Mouse (Mus musculus) hindbrain, postnatal 0 days (tissue): ENCODE measurements around the gene Gch1. TPM values are rescaled to one million over a fixed set of nuclear protein-coding genes. Genes with fewer than 3 reads are reported as not detected.
A peak's percentile ranks its signal among the peaks of the same experiment; 100 is the strongest.

Experiments used
- ATAC-seq: fragments of 200-750 bp; cut with Nextera tagmentation; 2 replicates; pipeline ENCODE4 v1.8.0; 2017; ENCODE audit warnings: mild to moderate bottlenecking, moderate TSS enrichment, moderate library complexity
- DNase-seq: peaks from one replicate; pipeline ENCODE4 v3.0.0-alpha.2; 2015; ENCODE audit warnings: low spot score
- H3K27ac ChIP-seq: fragments of 300-500 bp; sonication (generic); 2 replicates; pipeline ENCODE4 v1.5.1; 2014; ENCODE audit warnings: mild to moderate bottlenecking
- H3K27me3 ChIP-seq: fragments of 300-500 bp; sonication (generic); 2 replicates; pipeline ENCODE4 v1.6.1; 2014; ENCODE audit warnings: low read length, mixed read lengths; ENCODE audit not compliant: insufficient read depth
- H3K36me3 ChIP-seq: fragments of 300-500 bp; sonication (generic); 2 replicates; pipeline ENCODE4 v1.6.1; 2014; ENCODE audit warnings: low read length, mixed read lengths; ENCODE audit not compliant: insufficient read depth
- H3K4me1 ChIP-seq: fragments of 300-500 bp; sonication (generic); 2 replicates; pipeline ENCODE4 v1.6.1; 2014; ENCODE audit warnings: antibody characterized with exemption, low read length, mixed read lengths; ENCODE audit not compliant: insufficient read depth
- H3K4me2 ChIP-seq: fragments of 300-500 bp; sonication (generic); 2 replicates; pipeline ENCODE4 v1.6.1; 2014; ENCODE audit warnings: low read depth, mild to moderate bottlenecking, low read length, moderate library complexity, mixed read lengths
- H3K4me3 ChIP-seq: fragments of 300-500 bp; sonication (generic); 2 replicates; pipeline ENCODE4 v1.5.1; 2014; ENCODE audit warnings: low read length
- H3K9ac ChIP-seq: fragments of 300-500 bp; sonication (generic); replicated peaks from 2 replicates; pipeline ENCODE4 v1.6.1; 2014; ENCODE audit warnings: mild to moderate bottlenecking, low read length, moderate library complexity, mixed read lengths
- H3K9me3 ChIP-seq: fragments of 300-500 bp; sonication (generic); 2 replicates; pipeline ENCODE4 v1.6.1; 2016; ENCODE audit warnings: low read length, mixed read lengths
- CTCF ChIP-seq: IDR thresholded peaks from 2 replicates; pipeline ENCODE4 v1.5.1; 2016; ENCODE audit warnings: antibody characterized with exemption, control low read depth, low read depth
- WGBS: fragments of 180-500 bp; shearing (Covaris S2); extraction: QIAGEN DNeasy Blood & Tissue Kit; methylation state at CpG from one replicate; pipeline ENCODE4 v1.1.7; 2014; 5-methylcytosine and 5-hydroxymethylcytosine counted together
- polyA plus RNA-seq: library from polyadenylated mRNA; unstranded; fragments of >200 nt; fragmentation: Nextera tagmentation; extraction: Ambion mirVana; gene quantifications from 2 replicates; pipeline ENCODE4 v1.2.1, GENCODE M21; 2015
- total RNA-seq: library from RNA; depleted of rRNA; stranded (reverse); fragments of >200 nt; gene quantifications from 2 replicates; pipeline ENCODE4 v1.2.3, GENCODE M21; 2014

Gch1 gene
- total and polyA plus RNA-seq, 2 experiments from 2014 or later: 6.1 to 10.7 TPM

DNA sequence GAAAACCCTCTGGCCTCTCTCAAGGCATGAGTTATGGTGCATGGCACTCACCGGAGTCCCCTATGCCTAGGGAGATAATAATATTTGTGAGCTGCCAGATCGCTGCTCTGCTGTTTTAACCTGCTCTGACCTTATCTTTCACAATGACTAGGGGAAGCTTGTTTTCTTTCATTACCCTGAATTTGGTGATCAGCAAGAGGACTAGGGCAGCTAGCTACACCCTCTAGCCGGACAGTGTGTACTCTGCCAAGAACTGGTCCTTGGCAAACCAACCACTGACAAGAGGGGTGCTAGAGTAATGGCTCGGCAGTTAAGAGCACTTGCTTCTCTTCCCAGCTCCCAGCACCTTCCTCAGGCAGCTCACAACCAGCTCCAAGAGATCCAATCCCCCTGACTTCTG is 1.4 kb upstream of the Gch1 start:
- no peak overlapping the region for H3K9ac ChIP-seq
- 75% methylated on average over 4 of the region's 4 CpGs for WGBS
- H3K27ac ChIP-seq: no peak overlapping the region
- H3K4me2 ChIP-seq: no peak overlapping the region
- TF ChIP-seq CTCF: no peak
- DNase-seq: no peak
- no peak overlapping the region for H3K4me3 ChIP-seq
- H3K4me1 ChIP-seq: peaks cover 4% of the 10 kb centered on the region; the same call in 1 of the 2 replicates
- peaks cover 7% of the 10 kb centered on the region; the same call in 1 of the 2 replicates for H3K27me3 ChIP-seq
- no peak for ATAC-seq
- H3K9me3 ChIP-seq: no peaks in the 10 kb centered on the region
- no peaks in the 10 kb centered on the region for H3K36me3 ChIP-seq

DNA sequence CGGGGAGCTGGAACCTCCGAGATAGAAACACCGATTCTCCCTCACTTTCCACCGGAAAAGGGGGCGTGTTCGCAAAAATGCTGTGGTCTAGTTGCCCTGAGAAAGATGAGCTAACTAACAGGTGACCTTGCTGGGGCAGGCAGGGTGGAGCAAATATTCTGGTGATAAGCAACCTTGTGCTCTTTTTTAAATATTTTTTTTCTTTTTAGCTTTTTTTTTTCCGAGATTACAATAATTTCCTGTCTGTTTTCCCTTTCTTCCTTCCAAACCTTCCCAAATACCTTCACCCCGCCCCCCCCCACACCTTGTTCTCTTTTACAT is 382 bp upstream of the Gch1 start:
- H3K27ac ChIP-seq: no peak overlapping the region
- H3K9ac ChIP-seq: peak overlapping the region; percentile 63; the same call in 1 of the 2 replicates
- no peaks in the 10 kb centered on the region for H3K36me3 ChIP-seq
- no peak for TF ChIP-seq CTCF
- peaks cover 7% of the 10 kb centered on the region; the same call in 1 of the 2 replicates for H3K27me3 ChIP-seq
- no peaks in the 10 kb centered on the region for H3K9me3 ChIP-seq
- 17% methylated on average over 8 of the region's 8 CpGs for WGBS
- ATAC-seq (peak; percentile 50), DNase-seq (no peak)
- peak overlapping the region; percentile 81 for H3K4me3 ChIP-seq
- H3K4me1 ChIP-seq: peaks cover 4% of the 10 kb centered on the region; the same call in 1 of the 2 replicates
- H3K4me2 ChIP-seq: peak overlapping the region; percentile 100

DNA sequence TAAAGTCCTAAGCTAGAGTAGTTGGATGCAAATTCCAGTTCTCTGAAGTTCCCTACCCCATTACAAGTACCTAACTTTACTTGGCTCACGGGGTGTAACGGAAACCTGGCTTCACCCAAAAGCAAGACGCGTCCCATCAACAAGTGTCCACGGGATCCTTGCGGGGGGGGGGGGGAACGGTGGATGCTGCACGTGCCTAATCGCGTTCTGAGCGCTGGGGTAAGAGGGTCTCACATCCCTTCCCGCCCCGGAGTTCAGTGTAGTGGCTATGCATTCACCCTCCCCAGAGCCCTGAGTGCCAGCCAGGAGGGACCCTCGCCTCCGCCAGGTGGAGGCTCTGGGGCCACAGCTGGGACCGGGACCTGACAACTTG is 752 bp downstream of the Gch1 start:
- no peaks in the 10 kb centered on the region for H3K9me3 ChIP-seq
- under 1% methylated on average over 16 of the region's 16 CpGs for WGBS
- H3K9ac ChIP-seq: peak overlapping the region; percentile 63
- peaks cover 4% of the 10 kb centered on the region; the same call in 1 of the 2 replicates for H3K4me1 ChIP-seq
- peaks cover 7% of the 10 kb centered on the region; the same call in 1 of the 2 replicates for H3K27me3 ChIP-seq
- DNase-seq (no peak), ATAC-seq (peak; percentile 51)
- no peaks in the 10 kb centered on the region for H3K36me3 ChIP-seq
- no peak for TF ChIP-seq CTCF
- H3K4me3 ChIP-seq: peak overlapping the region; percentile 81
- no peak overlapping the region for H3K27ac ChIP-seq
- peak overlapping the region; percentile 100 for H3K4me2 ChIP-seq

DNA sequence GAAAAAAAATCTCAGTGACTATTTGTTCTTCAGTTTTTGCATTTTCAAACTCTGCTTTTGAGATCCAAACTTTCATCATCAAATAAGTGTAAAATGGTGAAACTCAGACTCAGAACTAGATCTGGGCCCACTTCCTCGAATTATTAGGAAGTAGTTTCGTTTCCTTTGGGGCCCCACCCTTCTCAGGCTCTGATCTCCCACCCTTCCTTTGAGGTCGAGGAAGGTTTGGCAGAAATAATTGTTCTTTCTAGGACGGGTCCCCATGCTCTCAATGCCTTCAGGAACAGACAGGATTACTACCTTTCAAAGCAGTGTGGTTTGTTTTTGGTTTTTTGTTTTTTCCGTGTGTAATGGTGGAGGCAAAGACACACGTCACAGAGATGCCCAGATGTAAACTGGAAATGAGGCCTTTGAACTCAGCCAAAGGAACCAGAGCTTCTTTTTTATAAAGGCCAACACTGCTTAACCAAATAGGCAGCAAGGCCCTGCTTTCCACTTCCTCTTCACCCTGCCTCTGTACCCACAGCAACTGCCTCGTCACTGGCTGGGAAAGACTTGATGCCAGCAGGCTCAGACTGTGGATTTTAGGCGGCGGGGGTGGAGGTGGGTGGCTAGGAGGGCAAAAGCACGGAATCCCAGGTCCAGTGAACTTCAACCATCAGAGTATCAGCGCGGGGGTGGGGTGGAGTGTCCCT is 1.4 kb downstream of the Gch1 start:
- no peak for TF ChIP-seq CTCF
- Histone ChIP-seq H3K9ac (no peak overlapping the region), H3K4me2 (peak overlapping the region; percentile 100), H3K36me3 (no peaks in the 10 kb centered on the region), H3K4me3 (peak overlapping the region; percentile 81; the same call in 1 of the 2 replicates), H3K27ac (no peak overlapping the region), H3K9me3 (no peaks in the 10 kb centered on the region), H3K4me1 (peaks cover 4% of the 10 kb centered on the region; the same call in 1 of the 2 replicates), H3K27me3 (peaks cover 7% of the 10 kb centered on the region; the same call in 1 of the 2 replicates)
- 39% methylated on average over 12 of the region's 12 CpGs for WGBS
- no peak for ATAC-seq
- DNase-seq: no peak

DNA sequence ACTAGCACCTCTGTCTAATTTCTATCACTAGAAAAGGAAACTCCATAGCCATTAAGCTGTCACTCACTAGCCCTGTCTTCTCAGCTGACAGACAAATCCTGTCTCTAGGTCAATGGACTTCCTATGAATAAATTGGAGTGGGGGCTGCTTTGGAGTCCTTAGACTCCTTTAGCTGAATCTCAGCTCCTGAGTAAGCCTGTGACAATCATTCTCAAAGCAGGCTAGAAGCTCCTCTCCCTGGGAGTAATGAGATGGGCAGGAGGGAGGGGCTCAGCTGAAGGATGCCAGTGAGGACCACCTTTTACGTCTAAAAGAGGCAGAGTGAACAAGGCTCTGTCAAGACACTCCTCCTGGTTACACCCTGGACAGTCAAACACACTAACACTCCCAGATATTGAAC is 2.0 kb downstream of the Gch1 start:
- peaks cover 4% of the 10 kb centered on the region; the same call in 1 of the 2 replicates for H3K4me1 ChIP-seq
- H3K9ac ChIP-seq: no peak overlapping the region
- H3K36me3 ChIP-seq: no peaks in the 10 kb centered on the region
- no peak for TF ChIP-seq CTCF
- H3K9me3 ChIP-seq: no peaks in the 10 kb centered on the region
- peaks cover 7% of the 10 kb centered on the region; the same call in 1 of the 2 replicates for H3K27me3 ChIP-seq
- ATAC-seq: no peak
- DNase-seq: no peak
- no peak overlapping the region for H3K4me3 ChIP-seq
- no peak overlapping the region for H3K27ac ChIP-seq
- no peak overlapping the region for H3K4me2 ChIP-seq
- 48% methylated on average over 1 of the region's 1 CpGs for WGBS

DNA sequence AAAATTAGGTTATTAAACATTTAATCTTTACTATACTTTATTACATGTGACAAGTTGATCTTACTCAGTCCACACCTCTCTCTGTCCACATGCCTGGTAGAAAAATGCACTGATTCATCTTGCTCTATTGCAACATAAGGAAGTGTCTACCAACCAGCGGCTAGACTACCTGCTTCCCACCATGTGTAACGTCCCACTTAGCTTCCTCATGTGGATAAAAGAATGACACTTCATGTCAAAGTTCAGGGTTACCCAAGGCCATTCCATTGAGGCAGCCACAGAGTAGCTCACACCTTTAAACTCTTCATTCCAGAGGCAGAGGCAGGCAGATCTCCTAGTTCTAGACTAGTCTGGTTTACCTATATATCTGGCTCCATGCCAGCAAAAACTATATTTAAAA is 2.7 kb downstream of the Gch1 start:
- H3K9me3 ChIP-seq: no peaks in the 10 kb centered on the region
- peaks cover 7% of the 10 kb centered on the region; the same call in 1 of the 2 replicates for H3K27me3 ChIP-seq
- no peak overlapping the region for H3K4me2 ChIP-seq
- no peak for TF ChIP-seq CTCF
- DNase-seq (no peak), ATAC-seq (no peak)
- 87% methylated on average over 2 of the region's 2 CpGs for WGBS
- H3K4me1 ChIP-seq: peaks cover 4% of the 10 kb centered on the region; the same call in 1 of the 2 replicates
- no peak overlapping the region for H3K4me3 ChIP-seq
- no peak overlapping the region for H3K27ac ChIP-seq
- H3K9ac ChIP-seq: no peak overlapping the region
- H3K36me3 ChIP-seq: no peaks in the 10 kb centered on the region
